Mouse (Mus musculus) CH12.LX (cell line): ENCODE measurements at regions not wholly inside any gene's neighbourhood (a gene's known extent, or its start where the extent isn't known, plus 50 kb on each side); places are given as distances from the start of the nearest gene placed in this dataset.

Experiments
- DNase-seq: peaks from one replicate; pipeline ENCODE4 v3.0.0-alpha.2; 2013; ENCODE audit errors: extremely low read depth
- H3K27ac ChIP-seq: 2 replicates; pipeline ENCODE4 v1.5.1; 2012; ENCODE audit warnings: low read depth, mild to moderate bottlenecking, control low read depth, moderate library complexity; ENCODE audit not compliant: insufficient read depth
- H3K27me3 ChIP-seq: replicated peaks from 2 replicates; pipeline ENCODE3; 2012; ENCODE audit warnings: inconsistent platforms
- H3K36me3 ChIP-seq, 2 experiments: replicated peaks in 1 of 2; 2 replicates each; pipeline versions ENCODE3 to v1.6.1; 2012; ENCODE audit warnings: inconsistent platforms in 1 of 2, low read length in 1 of 2, mild to moderate bottlenecking in 1 of 2, mixed read lengths in 1 of 2, moderate library complexity in 1 of 2; ENCODE audit not compliant: control insufficient read depth in 1 of 2, insufficient read depth in 1 of 2
- H3K4me1 ChIP-seq, 2 experiments: 2 replicates each; pipeline ENCODE4 v1.6.1; 2012; ENCODE audit warnings: inconsistent platforms in 1 of 2, moderate library complexity in 1 of 2; ENCODE audit not compliant: insufficient read depth in 2 of 2, control insufficient read depth in 1 of 2
- H3K4me2 ChIP-seq: 2 replicates; pipeline ENCODE4 v1.6.1; 2012; ENCODE audit warnings: low read depth, mild to moderate bottlenecking, control low read depth; ENCODE audit not compliant: poor library complexity, insufficient read depth, severe bottlenecking
- H3K4me3 ChIP-seq, 3 experiments: fragments of 150-350 bp in 1 of 3; sonication (generic) in 1 of 3; replicated peaks in 1 of 3; 2 replicates each; pipeline versions ENCODE3 to v1.5.1; 2011 to 2012; ENCODE audit warnings: low read depth in 2 of 3, low read length in 2 of 3, mild to moderate bottlenecking in 2 of 3, moderate library complexity in 2 of 3, control low read depth in 1 of 3, improper control_type of control experiment in 1 of 3, inconsistent platforms in 1 of 3, mixed read lengths in 1 of 3; ENCODE audit not compliant: poor library complexity in 1 of 3
- H3K79me2 ChIP-seq: replicated peaks from 2 replicates; pipeline ENCODE4 v1.6.1; 2012; ENCODE audit warnings: mild to moderate bottlenecking, moderate library complexity; ENCODE audit not compliant: control insufficient read depth, poor library complexity, insufficient read depth, severe bottlenecking; ENCODE audit errors: extremely low read depth
- H3K9ac ChIP-seq: 2 replicates; pipeline ENCODE4 v1.6.1; 2012; ENCODE audit warnings: low read depth, mild to moderate bottlenecking, control low read depth, moderate library complexity; ENCODE audit not compliant: insufficient read depth
- H3K9me3 ChIP-seq: replicated peaks from 2 replicates; pipeline ENCODE3; 2012; ENCODE audit warnings: low read length, inconsistent platforms, mixed read lengths
- BHLHE40 ChIP-seq: IDR thresholded peaks from 2 replicates; pipeline ENCODE4 v1.6.1; 2011; ENCODE audit warnings: mild to moderate bottlenecking, low read depth, low read length, improper control_type of control experiment
- CHD1 ChIP-seq: IDR thresholded peaks from 2 replicates; pipeline ENCODE4 v1.6.1; 2012; ENCODE audit warnings: low read depth, low read length, improper control_type of control experiment, inconsistent platforms
- CHD2 ChIP-seq: IDR thresholded peaks from 2 replicates; pipeline ENCODE4 v1.6.1; 2011; ENCODE audit warnings: low read length, improper control_type of control experiment
- E2F4 ChIP-seq: IDR thresholded peaks from 2 replicates; pipeline ENCODE4 v1.6.1; 2011; ENCODE audit warnings: low read depth, low read length, improper control_type of control experiment; ENCODE audit not compliant: insufficient replicate concordance
- EP300 ChIP-seq: IDR thresholded peaks from 2 replicates; pipeline ENCODE4 v1.6.1; 2011; ENCODE audit warnings: low read length, improper control_type of control experiment
- HCFC1 ChIP-seq: IDR thresholded peaks from 2 replicates; pipeline ENCODE4 v1.6.1; 2012; ENCODE audit warnings: low read depth, mild to moderate bottlenecking, inconsistent platforms, low read length, improper control_type of control experiment
- JUND ChIP-seq: conservative IDR thresholded peaks from 2 replicates; pipeline ENCODE4 v1.6.1; 2011; ENCODE audit warnings: low read depth, low read length, improper control_type of control experiment
- KAT2A ChIP-seq: IDR thresholded peaks from 2 replicates; pipeline ENCODE4 v1.6.1; 2012; ENCODE audit warnings: low read length, improper control_type of control experiment, inconsistent platforms; ENCODE audit not compliant: insufficient replicate concordance
- MAFK ChIP-seq: IDR thresholded peaks from 2 replicates; pipeline ENCODE4 v1.6.1; 2011; ENCODE audit warnings: low read length, improper control_type of control experiment; ENCODE audit not compliant: insufficient replicate concordance
- MAX ChIP-seq: IDR thresholded peaks from 2 replicates; pipeline ENCODE4 v1.6.1; 2011; ENCODE audit warnings: low read length, improper control_type of control experiment
- MXI1 ChIP-seq: IDR thresholded peaks from 2 replicates; pipeline ENCODE4 v1.6.1; 2011; ENCODE audit warnings: mild to moderate bottlenecking, low read depth, low read length, improper control_type of control experiment
- NELFE ChIP-seq: IDR thresholded peaks from 2 replicates; pipeline ENCODE4 v1.6.1; 2011; ENCODE audit warnings: low read depth, low read length, improper control_type of control experiment
- NRF1 ChIP-seq: IDR thresholded peaks from 2 replicates; pipeline ENCODE4 v1.6.1; 2014; ENCODE audit warnings: low read depth, mild to moderate bottlenecking, inconsistent platforms, low read length, improper control_type of control experiment, moderate library complexity
- PAX5 ChIP-seq: IDR thresholded peaks from 2 replicates; pipeline ENCODE4 v1.6.1; 2012; ENCODE audit warnings: low read length, inconsistent platforms, mixed read lengths
- POLR2A ChIP-seq: IDR thresholded peaks from 2 replicates; pipeline ENCODE4 v1.6.1; 2011; ENCODE audit warnings: low read depth, mild to moderate bottlenecking, improper control_type of control experiment, low read length
- POLR2AphosphoS2 ChIP-seq: IDR thresholded peaks from 2 replicates; pipeline ENCODE4 v1.6.1; 2011; ENCODE audit warnings: low read depth, low read length, improper control_type of control experiment
- RAD21 ChIP-seq: IDR thresholded peaks from 2 replicates; pipeline ENCODE4 v1.6.1; 2011; ENCODE audit warnings: low read depth, mild to moderate bottlenecking, low read length, improper control_type of control experiment, moderate library complexity
- RCOR1 ChIP-seq: conservative IDR thresholded peaks from 2 replicates; pipeline ENCODE4 v1.6.1; 2012; ENCODE audit warnings: low read depth, mild to moderate bottlenecking, inconsistent platforms, low read length, improper control_type of control experiment
- SIN3A ChIP-seq: IDR thresholded peaks from 2 replicates; pipeline ENCODE4 v1.6.1; 2012; ENCODE audit warnings: low read length, improper control_type of control experiment, inconsistent platforms
- SMC3 ChIP-seq: IDR thresholded peaks from 2 replicates; pipeline ENCODE4 v1.6.1; 2011; ENCODE audit warnings: low read depth, low read length, improper control_type of control experiment
- TCF12 ChIP-seq: IDR thresholded peaks from 2 replicates; pipeline ENCODE4 v1.6.1; 2014; ENCODE audit warnings: low read depth, mild to moderate bottlenecking, inconsistent platforms, low read length, improper control_type of control experiment
- UBTF ChIP-seq: IDR thresholded peaks from 2 replicates; pipeline ENCODE4 v1.6.1; 2012; ENCODE audit warnings: low read depth, mild to moderate bottlenecking, inconsistent platforms, low read length, improper control_type of control experiment, moderate library complexity
- USF1 ChIP-seq: IDR thresholded peaks from 2 replicates; pipeline ENCODE4 v1.6.1; 2014; ENCODE audit warnings: low read depth, mild to moderate bottlenecking, inconsistent platforms, low read length, improper control_type of control experiment
- USF2 ChIP-seq: conservative IDR thresholded peaks from 2 replicates; pipeline ENCODE4 v1.6.1; 2011; ENCODE audit warnings: low read depth, low read length, improper control_type of control experiment
- ZC3H11A ChIP-seq: IDR thresholded peaks from 2 replicates; pipeline ENCODE4 v1.6.1; 2012; ENCODE audit warnings: low read depth, mild to moderate bottlenecking, inconsistent platforms, low read length, improper control_type of control experiment
- ZMIZ1 ChIP-seq: IDR thresholded peaks from 2 replicates; pipeline ENCODE4 v1.6.1; 2012; ENCODE audit warnings: low read depth, mild to moderate bottlenecking, inconsistent platforms, low read length, improper control_type of control experiment
- dilution Hi-C: fragments of 300-500 bp; cut with MboI; formaldehyde crosslinking; loops from 2 replicates; pipeline ENCODE4 v1.14.3; 2020; ENCODE audit warnings: low sequenced_read_pairs; ENCODE audit not compliant: extremely low pct_unique_long_range_greater_than_20kb, extremely low pct_ligation_motif_present
- in situ Hi-C: fragments of 300-500 bp; cut with MboI; formaldehyde crosslinking; loops from 3 replicates; pipeline ENCODE4 v1.14.3; 2019; ENCODE audit warnings: low sequenced_read_pairs, low pct_ligation_motif_present, low pct_unique_long_range_greater_than_20kb, mixed read lengths

DNA sequence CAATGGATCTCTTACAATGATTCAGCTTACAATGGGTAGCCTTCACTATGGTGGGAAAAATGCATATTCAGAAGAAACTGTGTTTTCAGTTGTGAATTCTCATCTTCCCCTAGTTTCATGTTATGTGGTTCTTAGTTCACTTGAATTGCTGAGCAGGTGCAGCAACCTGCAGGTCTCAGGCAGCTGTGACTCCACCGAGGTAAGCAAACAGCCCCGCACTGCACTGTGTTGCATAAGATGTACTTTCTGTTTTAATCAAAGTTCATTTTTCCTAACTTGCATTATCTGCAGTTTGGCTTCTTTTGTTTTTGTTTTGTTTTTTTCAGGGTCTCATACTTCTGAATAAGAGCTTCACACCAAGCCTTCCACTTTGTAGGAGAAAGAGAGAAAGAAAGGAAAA, 326.8 kb upstream of the Nectin3 start:
- TF ChIP-seq BHLHE40 (no peak), NELFE (no peak), KAT2A (no peak), RCOR1 (no peak), JUND (no peak), SIN3A (no peak), UBTF (no peak), PAX5 (no peak), CHD2 (no peak), ZC3H11A (no peak), TCF12 (no peak), CHD1 (no peak), E2F4 (no peak), HCFC1 (no peak), MAFK (no peak)
- Histone ChIP-seq H3K9ac (no peak overlapping the region), H3K4me2 (no peak overlapping the region), H3K79me2 (no peaks in the 10 kb centered on the region), H3K9me3 (peaks cover 45% of the 10 kb centered on the region), H3K27me3 (no peaks in the 10 kb centered on the region), H3K36me3 (no peaks in the 10 kb centered on the region), H3K4me3 (no peak overlapping the region), H3K27ac (no peak overlapping the region), H3K4me1 (no peaks in the 10 kb centered on the region)
- dilution Hi-C loops (no loop called here), in situ Hi-C loops (no loop called here)
- DNase-seq, result no peak

DNA sequence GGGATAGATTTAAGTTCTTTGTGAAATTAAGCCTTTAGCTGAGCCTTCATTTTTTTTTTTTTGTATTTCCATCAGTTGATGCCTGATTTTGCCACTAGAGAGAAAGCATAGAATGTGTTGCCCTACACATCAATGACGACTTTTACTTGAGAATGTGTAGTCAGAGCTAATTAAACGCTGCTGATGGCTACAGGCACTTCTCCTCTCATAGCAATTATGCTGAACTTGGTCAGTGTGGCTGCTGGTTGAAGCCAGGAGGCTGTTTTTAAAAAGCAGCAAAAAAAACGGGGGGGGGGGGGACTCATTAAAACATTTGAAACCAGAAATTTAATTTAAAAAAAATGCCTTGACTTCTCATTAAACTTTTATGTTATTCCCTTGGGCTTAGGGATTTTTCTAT, 324.4 kb upstream of the Nectin3 start:
- no peaks in the 10 kb centered on the region for H3K27me3 ChIP-seq
- no peaks in the 10 kb centered on the region for H3K4me1 ChIP-seq
- dilution Hi-C loops (no loop called here), in situ Hi-C loops (no loop called here)
- no peak overlapping the region for H3K4me3 ChIP-seq
- TF ChIP-seq POLR2A (no peak), NRF1 (no peak), SMC3 (no peak), POLR2AphosphoS2 (no peak), USF2 (no peak), MXI1 (no peak), EP300 (no peak), E2F4 (no peak), JUND (no peak), MAX (no peak), ZMIZ1 (no peak), RAD21 (no peak), NELFE (no peak), USF1 (no peak)
- H3K36me3 ChIP-seq, result no peaks in the 10 kb centered on the region
- H3K79me2 ChIP-seq, result no peaks in the 10 kb centered on the region
- no peak overlapping the region for H3K27ac ChIP-seq
- peaks cover 47% of the 10 kb centered on the region for H3K9me3 ChIP-seq
- no peak overlapping the region for H3K4me2 ChIP-seq
- DNase-seq, result no peak
- no peak overlapping the region for H3K9ac ChIP-seq
